Mouse (Mus musculus) small intestine, adult 2 months (tissue): ENCODE measurements around the gene Hdac1.

Source experiments
- CTCF ChIP-seq: fragments of 200-500 bp; IDR thresholded peaks from 2 replicates; pipeline ENCODE4 v1.5.1; 2012; ENCODE audit warnings: low read depth, mild to moderate bottlenecking, control low read depth, inconsistent platforms, low read length, moderate library complexity, mixed read lengths; ENCODE audit not compliant: insufficient replicate concordance, insufficient read length; ENCODE audit errors: extremely low read depth
- POLR2A ChIP-seq: fragments of 200-500 bp; IDR thresholded peaks from 2 replicates; pipeline ENCODE4 v1.6.1; 2012; ENCODE audit warnings: low read depth, mild to moderate bottlenecking, control low read depth, inconsistent platforms, low read length, moderate library complexity

- TF ChIP-seq CTCF = no peak
- TF ChIP-seq POLR2A = no peak
These were observed 51.3 kb downstream of the Hdac1 start, which contains the start of the genes Tssk3 and Fam229a for GRCm38 (mm10) chr4:129490972-129491880.
